Mouse (Mus musculus) gastrocnemius, adult 2 months (tissue): ENCODE measurements around the gene Galp. TPM values are rescaled to one million over a fixed set of nuclear protein-coding genes. Genes with fewer than 3 reads are reported as not detected.
"Not testable (repeated sequence)": the region's sequence is repeated elsewhere in the genome, so short reads cannot be mapped to it uniquely, and the experiment has no call there.

Source experiments
- DNase-seq: peaks from one replicate; pipeline ENCODE4 v3.0.0; 2022
- H3K27ac ChIP-seq: fragments of 200-600 bp; 2 replicates; pipeline ENCODE4 v1.8.1; 2022; ENCODE audit warnings: mild to moderate bottlenecking
- H3K4me3 ChIP-seq: fragments of 200-600 bp; 2 replicates; pipeline ENCODE4 v1.8.1; 2022; ENCODE audit warnings: mild to moderate bottlenecking, moderate library complexity
- CTCF ChIP-seq: fragments of 200-600 bp; IDR thresholded peaks from 2 replicates; pipeline ENCODE4 v1.8.1; 2022; ENCODE audit warnings: antibody characterized with exemption, mild to moderate bottlenecking, moderate library complexity
- intact Hi-C: fragments of 180-260 bp; cut with DNase I; formaldehyde crosslinking; loops from one replicate; pipeline ENCODE4 v1.15.1; 2025
- total RNA-seq, 2 experiments: library from RNA; stranded (reverse); gene quantifications; 2 replicates each; pipeline ENCODE4 v1.2.3; 2021

The Galp gene
- total RNA-seq, 2 experiments from 2014 or later, result not detected

- DNase-seq, result no peak
- Histone ChIP-seq H3K4me3 (no peak overlapping the region), H3K27ac (no peak overlapping the region)
- no peak for TF ChIP-seq CTCF
- intact Hi-C loops, result no loop called here
Measured at GRCm38 (mm10) chr7:6185391-6185790, 11.5 kb upstream of the Galp start.

DNA sequence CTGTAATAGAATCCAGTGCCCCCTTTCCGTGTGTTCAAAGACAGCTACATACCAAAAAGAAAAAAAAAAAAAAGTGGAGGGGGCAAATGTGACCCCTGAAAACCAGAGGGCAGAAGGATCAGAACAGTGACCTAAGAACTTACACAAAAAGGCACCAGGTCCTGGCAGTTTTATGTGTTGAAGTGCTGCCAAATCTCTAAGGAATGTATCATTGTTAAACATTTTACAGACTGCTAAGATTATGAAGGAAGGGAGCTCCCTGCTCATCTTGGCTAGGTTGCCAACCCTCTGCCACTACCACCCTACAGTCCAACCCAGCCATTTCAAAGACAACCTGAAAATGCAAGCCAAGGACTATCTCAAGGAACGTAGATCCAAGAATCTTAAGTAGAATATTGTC, 10.7 kb upstream of the Galp start:
- Histone ChIP-seq H3K27ac (no peak overlapping the region), H3K4me3 (no peak overlapping the region)
- DNase-seq, result no peak
- intact Hi-C loops, result no loop called here
- no peak for TF ChIP-seq CTCF

DNA sequence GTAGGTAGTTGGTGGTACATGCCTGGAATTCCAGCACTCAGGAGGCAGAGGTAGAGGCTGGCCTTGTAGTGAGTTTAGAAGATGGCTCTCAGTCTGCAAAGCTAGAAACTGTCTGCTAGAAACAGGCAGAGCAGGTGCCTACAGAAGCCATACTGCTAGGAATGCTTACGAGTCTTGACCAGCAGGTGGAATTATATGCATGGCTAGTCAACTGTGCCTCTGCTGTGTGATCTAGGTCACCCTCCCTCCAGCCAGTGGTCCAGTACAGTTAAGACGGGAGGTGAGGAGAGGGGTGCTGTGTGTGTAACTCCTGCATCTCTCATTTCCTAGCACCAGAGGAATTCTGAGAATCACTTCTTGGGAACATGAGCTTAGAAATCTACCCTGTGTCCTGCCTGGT, 10.1 kb upstream of the Galp start:
- TF ChIP-seq CTCF, result no peak
- intact Hi-C loops, result no loop called here
- no peak overlapping the region for H3K27ac ChIP-seq

DNA sequence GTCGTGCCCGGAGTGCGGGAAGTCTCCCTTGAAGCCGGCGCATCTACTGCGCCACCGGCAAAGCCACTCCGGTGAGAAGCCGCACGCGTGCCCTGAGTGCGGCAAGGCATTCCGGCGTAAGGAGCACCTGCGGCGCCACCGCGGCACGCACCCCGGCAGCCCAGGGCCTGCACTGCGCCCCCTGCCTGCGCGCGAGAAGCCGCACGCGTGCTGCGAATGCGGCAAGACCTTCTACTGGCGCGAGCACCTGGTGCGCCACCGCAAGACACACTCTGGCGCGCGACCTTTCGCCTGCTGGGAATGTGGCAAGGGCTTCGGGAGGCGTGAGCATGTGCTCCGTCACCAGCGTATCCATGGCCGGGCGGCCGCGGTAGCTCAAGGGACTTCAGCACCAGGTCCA, 7.3 kb upstream of the Galp start:
- no peak for TF ChIP-seq CTCF
- H3K4me3 ChIP-seq, result no peak overlapping the region
- H3K27ac ChIP-seq, result no peak overlapping the region
- intact Hi-C loops, result loop anchor here (2.0 kb wide), 1 partner anchor 55 kb away; no protein-coding TSS in a partner anchor
- DNase-seq, result peak; percentile 26

More for the DNA sequence above, 10.1 kb upstream of the Galp start:
- no peak for DNase-seq
- H3K4me3 ChIP-seq, result no peak overlapping the region

DNA sequence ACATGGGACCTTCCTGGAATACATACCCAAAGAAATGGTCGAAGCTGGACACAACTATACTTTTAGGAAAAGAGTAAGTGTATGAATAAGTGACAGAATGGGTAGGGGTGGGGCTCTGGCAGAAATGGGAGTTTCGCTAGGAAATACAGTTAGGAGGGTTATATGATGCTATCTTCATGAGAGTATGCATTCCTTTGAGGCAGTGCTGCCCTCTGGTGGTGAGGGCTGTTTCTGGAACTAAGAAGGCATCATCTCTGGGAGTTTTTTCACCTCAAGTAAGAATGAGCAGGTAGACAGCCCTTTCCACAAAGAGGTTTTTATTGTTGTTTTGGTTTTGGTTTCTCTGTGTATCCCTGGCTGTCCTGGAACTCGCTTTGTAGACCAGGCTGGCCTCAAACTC, 5.5 kb upstream of the Galp start:
- intact Hi-C loops, result loop anchor here (1.0 kb wide), 1 partner anchor 64 kb away; no protein-coding TSS in a partner anchor
- peak; percentile 90 for TF ChIP-seq CTCF

GRCm38 (mm10) chr7:6194129-6194528, 2.8 kb upstream of the Galp start:
- no peak overlapping the region for H3K27ac ChIP-seq
- DNase-seq, result peak; percentile 62
- intact Hi-C loops, result no loop called here
- no peak overlapping the region for H3K4me3 ChIP-seq
- TF ChIP-seq CTCF, result peak; percentile 88

More for the DNA sequence above, 5.5 kb upstream of the Galp start:
- DNase-seq, result peak; percentile 79
- Histone ChIP-seq H3K27ac (no peak overlapping the region), H3K4me3 (no peak overlapping the region)

- Histone ChIP-seq H3K4me3 (no peak overlapping the region), H3K27ac (no peak overlapping the region)
- intact Hi-C loops, result no loop called here
- peak; percentile 33; the same call in 1 of the 2 replicates for TF ChIP-seq CTCF
- no peak for DNase-seq
Measured at GRCm38 (mm10) chr7:6195777-6196176, 1.1 kb upstream of the Galp start.

- no peak for TF ChIP-seq CTCF
- DNase-seq, result no peak
- intact Hi-C loops, result no loop called here
- no peak overlapping the region for H3K27ac ChIP-seq
- H3K4me3 ChIP-seq, result no peak overlapping the region
Measured at GRCm38 (mm10) chr7:6204200-6204599, 7.3 kb downstream of the Galp start.

GRCm38 (mm10) chr7:6213144-6213543, 16.3 kb downstream of the Galp start:
- H3K27ac ChIP-seq, result no peak overlapping the region
- peak; percentile 22 for DNase-seq
- H3K4me3 ChIP-seq, result no peak overlapping the region
- intact Hi-C loops, result no loop called here
- peak; percentile 62 for TF ChIP-seq CTCF

- DNase-seq, H3K27ac ChIP-seq, intact Hi-C loops, H3K4me3 ChIP-seq: not testable (repeated sequence)
Measured at GRCm38 (mm10) chr7:6214691-6215090, 17.8 kb downstream of the Galp start.

- no peak overlapping the region for H3K4me3 ChIP-seq
- TF ChIP-seq CTCF, result no peak
- intact Hi-C loops, result no loop called here
- DNase-seq, result no peak
- no peak overlapping the region for H3K27ac ChIP-seq
Measured at GRCm38 (mm10) chr7:6220147-6220546, 23.3 kb downstream of the Galp start.

DNA sequence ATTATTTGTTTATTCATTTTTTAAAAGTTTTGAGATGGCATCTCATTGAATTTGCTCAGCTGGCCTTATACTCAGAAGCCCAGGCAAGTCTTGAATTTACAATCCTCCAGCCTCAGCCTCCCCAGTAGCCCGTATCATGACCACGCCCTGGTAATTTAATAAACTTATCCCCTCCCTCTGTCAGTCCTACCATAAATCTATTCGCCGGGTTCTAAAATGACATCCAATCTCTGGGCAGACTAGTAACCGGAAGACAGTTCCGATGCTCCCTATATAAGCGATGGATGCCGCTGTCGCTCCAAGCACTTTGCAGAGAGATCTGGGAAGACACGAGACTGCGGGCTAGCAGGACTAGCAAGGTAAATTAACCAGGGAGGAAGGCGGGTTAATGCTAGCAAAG, 25.1 kb downstream of the Galp start, which contains the start of gene Zscan5b:
TSS of gene Zscan5b (plus strand) at position 301 of the 400 bp plus-strand sequence.
- Histone ChIP-seq H3K4me3 (no peak within 1 kb of the TSS), H3K27ac (no peak within 1 kb of the TSS)
- DNase-seq, result no peak
- no peak for TF ChIP-seq CTCF
- intact Hi-C loops, result no loop called here

DNA sequence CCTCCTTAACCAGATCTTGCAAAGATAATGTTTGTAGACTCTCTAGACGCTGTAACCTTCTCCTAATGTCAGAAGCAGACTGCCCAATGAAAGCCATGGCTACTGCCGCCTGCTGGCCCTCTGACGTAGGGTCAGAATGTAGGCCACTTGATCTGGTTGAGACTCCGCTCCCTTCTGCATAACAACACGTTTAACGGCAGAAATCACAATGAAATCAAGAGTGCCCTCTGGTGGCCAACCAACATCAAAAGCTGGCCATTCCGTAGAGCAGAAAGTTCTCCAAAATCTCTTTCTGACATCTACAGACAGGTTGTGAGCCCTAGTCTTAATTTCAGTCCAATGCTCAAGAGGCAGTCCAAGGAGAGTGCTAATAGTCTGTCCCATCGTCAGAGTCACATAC, 31.6 kb downstream of the Galp start:
- DNase-seq, H3K4me3 ChIP-seq, intact Hi-C loops, H3K27ac ChIP-seq: not testable (repeated sequence)
- peak; percentile 9; the same call in 1 of the 2 replicates for TF ChIP-seq CTCF

GRCm38 (mm10) chr7:6239787-6240186, 42.9 kb downstream of the Galp start:
- DNase-seq, result no peak

More at GRCm38 (mm10) chr7:6239787-6240186, 42.9 kb downstream of the Galp start:
- Histone ChIP-seq H3K4me3 (no peak overlapping the region), H3K27ac (no peak overlapping the region)
- intact Hi-C loops, result loop anchor here (2.0 kb wide), 1 partner anchor 43 kb away; no protein-coding TSS in a partner anchor
- no peak for TF ChIP-seq CTCF
